Mouse (Mus musculus) erythroblast, adult 5-6 weeks (primary cell): Measurements from ENCODE around the gene Nfx1. TPM values are rescaled to one million over a fixed set of nuclear protein-coding genes. Genes with fewer than 3 reads are reported as not detected.

ENCODE experiments used
- total RNA-seq, 2 experiments: library from RNA; stranded (forward) in 1 of 2; stranded (reverse) in 1 of 2; fragments of 150-400 nt in 1 of 2; fragments of 200-764, 138-1000 nt in 1 of 2; gene quantifications; 2 replicates each; pipeline versions ENCODE4 v1.2.3 to v1.2.4; 2015 to 2017; ENCODE audit warnings: low replicate concordance in 2 of 2

The Nfx1 gene
- total RNA-seq, 2 experiments from 2014 or later, result 8.8 to 19.3 TPM

Other genes with a start within 250 kb of the Nfx1 start
- gene Dnaja1, start 248.8 kb upstream of the Nfx1 start, total RNA-seq (2015; ENCODE audit: low replicate concordance), result 36.1 and 39.5 TPM in 2 replicates
- 45.3 and 78.4 TPM in 2 replicates for gene Dnaja1, start 248.8 kb upstream of the Nfx1 start, total RNA-seq (2017; ENCODE audit: low replicate concordance)
- gene Smu1, start 213.0 kb upstream of the Nfx1 start, total RNA-seq (2015; ENCODE audit: low replicate concordance), result 19.0 and 23.8 TPM in 2 replicates
- gene Smu1, start 213.0 kb upstream of the Nfx1 start, total RNA-seq (2017; ENCODE audit: low replicate concordance), result 24.4 and 30.8 TPM in 2 replicates
- 34.5 and 42.3 TPM in 2 replicates for gene B4galt1, start 116.9 kb upstream of the Nfx1 start, total RNA-seq (2015; ENCODE audit: low replicate concordance)
- gene B4galt1, start 116.9 kb upstream of the Nfx1 start, total RNA-seq (2017; ENCODE audit: low replicate concordance), result 29.7 and 31.4 TPM in 2 replicates
- not detected in 2 replicates for gene Spink4, start 50.9 kb upstream of the Nfx1 start, total RNA-seq (2015; ENCODE audit: low replicate concordance)
- gene Spink4, start 50.9 kb upstream of the Nfx1 start, total RNA-seq (2017; ENCODE audit: low replicate concordance), result not detected in 2 replicates
- gene Bag1, start 22.6 kb upstream of the Nfx1 start, total RNA-seq (2015; ENCODE audit: low replicate concordance), result 28.2 and 33.2 TPM in 2 replicates
- gene Bag1, start 22.6 kb upstream of the Nfx1 start, total RNA-seq (2017; ENCODE audit: low replicate concordance), result 126 and 129 TPM in 2 replicates
- gene Chmp5, start 22.5 kb upstream of the Nfx1 start, total RNA-seq (2015; ENCODE audit: low replicate concordance), result 26.5 and 36.4 TPM in 2 replicates
- gene Chmp5, start 22.5 kb upstream of the Nfx1 start, total RNA-seq (2017; ENCODE audit: low replicate concordance), result 42.0 and 56.2 TPM in 2 replicates
- not detected in 2 replicates for gene Aqp7, start 77.2 kb downstream of the Nfx1 start, total RNA-seq (2015; ENCODE audit: low replicate concordance)
- not detected in 2 replicates for gene Aqp7, start 77.2 kb downstream of the Nfx1 start, total RNA-seq (2017; ENCODE audit: low replicate concordance)
- gene Aqp3, start 127.3 kb downstream of the Nfx1 start, total RNA-seq (2015; ENCODE audit: low replicate concordance), result not detected in 2 replicates
- gene Aqp3, start 127.3 kb downstream of the Nfx1 start, total RNA-seq (2017; ENCODE audit: low replicate concordance), result not detected in 2 replicates
- 1.9 and 2.9 TPM in 2 replicates for gene Nol6, start 153.5 kb downstream of the Nfx1 start, total RNA-seq (2015; ENCODE audit: low replicate concordance)
- gene Nol6, start 153.5 kb downstream of the Nfx1 start, total RNA-seq (2017; ENCODE audit: low replicate concordance), result 4.8 and 10.7 TPM in 2 replicates
- 229 and 299 TPM in 2 replicates for gene Ube2r2, start 164.8 kb downstream of the Nfx1 start, total RNA-seq (2015; ENCODE audit: low replicate concordance)
- 275 and 350 TPM in 2 replicates for gene Ube2r2, start 164.8 kb downstream of the Nfx1 start, total RNA-seq (2017; ENCODE audit: low replicate concordance)